Mouse (Mus musculus) embryonic facial prominence, embryonic 14.5 days (tissue): ENCODE results near the gene Psmb8. TPM values are rescaled to one million over a fixed set of nuclear protein-coding genes. Genes with fewer than 3 reads are reported as not detected.
"Not testable (repeated sequence)": the region's sequence is repeated elsewhere in the genome, so short reads cannot be mapped to it uniquely, and the experiment has no call there.

Experiments used
- ATAC-seq: fragments of 200-750 bp; cut with Nextera tagmentation; 2 replicates; pipeline ENCODE4 v1.8.0; 2017; ENCODE audit warnings: low read depth, moderate number of reproducible peaks, moderate TSS enrichment
- DNase-seq: peaks from one replicate; pipeline ENCODE4 v3.0.0-alpha.2; 2015; ENCODE audit warnings: low spot score
- H3K27ac ChIP-seq: fragments of 300-500 bp; sonication (generic); replicated peaks from 2 replicates; pipeline ENCODE4 v1.5.1; 2014; ENCODE audit warnings: low read depth, mild to moderate bottlenecking, low read length, moderate library complexity
- H3K27me3 ChIP-seq: fragments of 300-500 bp; sonication (generic); replicated peaks from 2 replicates; pipeline ENCODE4 v1.6.1; 2014; ENCODE audit warnings: low read length; ENCODE audit not compliant: control insufficient read depth, insufficient read depth
- H3K36me3 ChIP-seq: fragments of 300-500 bp; sonication (generic); 2 replicates; pipeline ENCODE4 v1.6.1; 2014; ENCODE audit warnings: low read length, mixed read lengths; ENCODE audit not compliant: control insufficient read depth, insufficient read depth
- H3K4me1 ChIP-seq: fragments of 300-500 bp; sonication (generic); 2 replicates; pipeline ENCODE4 v1.6.1; 2014; ENCODE audit warnings: antibody characterized with exemption, low read length; ENCODE audit not compliant: control insufficient read depth, insufficient read depth
- H3K4me2 ChIP-seq: fragments of 300-500 bp; sonication (generic); 2 replicates; pipeline ENCODE4 v1.6.1; 2014; ENCODE audit warnings: low read depth, mild to moderate bottlenecking, low read length, moderate library complexity, mixed read lengths
- H3K4me3 ChIP-seq: fragments of 300-500 bp; sonication (generic); 2 replicates; pipeline ENCODE4 v1.5.1; 2014; ENCODE audit warnings: low read depth, mild to moderate bottlenecking, low read length
- H3K9ac ChIP-seq: fragments of 300-500 bp; sonication (generic); 2 replicates; pipeline ENCODE4 v1.6.1; 2014; ENCODE audit warnings: low read depth, mild to moderate bottlenecking, low read length, moderate library complexity, mixed read lengths
- H3K9me3 ChIP-seq: fragments of 300-500 bp; sonication (generic); 2 replicates; pipeline ENCODE4 v1.6.1; 2016; ENCODE audit warnings: low read length; ENCODE audit not compliant: control insufficient read depth
- WGBS: fragments of 180-500 bp; shearing (Covaris S2); extraction: QIAGEN DNeasy Blood & Tissue Kit; methylation state at CpG from one replicate; pipeline ENCODE4 v1.1.7; 2014; 5-methylcytosine and 5-hydroxymethylcytosine counted together
- polyA plus RNA-seq: library from polyadenylated mRNA; unstranded; fragments of >200 nt; fragmentation: Nextera tagmentation; extraction: Ambion mirVana; gene quantifications from 2 replicates; pipeline ENCODE4 v1.2.1, GENCODE M21; 2014

The Psmb8 gene
- polyA plus RNA-seq, 1 experiment from 2014 or later = 12.1 TPM

GRCm38 (mm10) chr17:34211746-34212365 is 14.3 kb downstream of the Psmb8 start:
- WGBS = 15% methylated on average over 23 of the region's 23 CpGs
- no peak overlapping the region for H3K4me3 ChIP-seq

GRCm38 (mm10) chr17:34213936-34214335 is 16.4 kb downstream of the Psmb8 start:
- Histone ChIP-seq H3K4me3 (no peak overlapping the region), H3K27me3 (peaks cover 57% of the 10 kb centered on the region), H3K4me1 (no peaks in the 10 kb centered on the region), H3K9me3 (0 out of 2 replicates have a peak, but pooled peaks cover 3% of the 10 kb centered on the region), H3K27ac (no peak overlapping the region), H3K36me3 (no peaks in the 10 kb centered on the region), H3K9ac (no peak overlapping the region), H3K4me2 (0 out of 2 replicates have a peak overlapping the region, but pooled peaks have one; percentile 2)
- WGBS = 45% methylated on average over 21 of the region's 21 CpGs
- no peak for ATAC-seq
- no peak for DNase-seq

More at GRCm38 (mm10) chr17:34211746-34212365, 14.3 kb downstream of the Psmb8 start:
- ATAC-seq (no peak), DNase-seq (no peak)
- Histone ChIP-seq H3K9ac (no peak overlapping the region), H3K36me3 (no peaks in the 10 kb centered on the region), H3K27ac (no peak overlapping the region), H3K4me2 (no peak overlapping the region), H3K27me3 (peaks cover 57% of the 10 kb centered on the region), H3K9me3 (0 out of 2 replicates have a peak, but pooled peaks cover 3% of the 10 kb centered on the region), H3K4me1 (no peaks in the 10 kb centered on the region)

GRCm38 (mm10) chr17:34215176-34215575 is 17.7 kb downstream of the Psmb8 start:
- WGBS = 85% methylated on average over 12 of the region's 12 CpGs
- H3K27me3 ChIP-seq = peaks cover 49% of the 10 kb centered on the region

DNA sequence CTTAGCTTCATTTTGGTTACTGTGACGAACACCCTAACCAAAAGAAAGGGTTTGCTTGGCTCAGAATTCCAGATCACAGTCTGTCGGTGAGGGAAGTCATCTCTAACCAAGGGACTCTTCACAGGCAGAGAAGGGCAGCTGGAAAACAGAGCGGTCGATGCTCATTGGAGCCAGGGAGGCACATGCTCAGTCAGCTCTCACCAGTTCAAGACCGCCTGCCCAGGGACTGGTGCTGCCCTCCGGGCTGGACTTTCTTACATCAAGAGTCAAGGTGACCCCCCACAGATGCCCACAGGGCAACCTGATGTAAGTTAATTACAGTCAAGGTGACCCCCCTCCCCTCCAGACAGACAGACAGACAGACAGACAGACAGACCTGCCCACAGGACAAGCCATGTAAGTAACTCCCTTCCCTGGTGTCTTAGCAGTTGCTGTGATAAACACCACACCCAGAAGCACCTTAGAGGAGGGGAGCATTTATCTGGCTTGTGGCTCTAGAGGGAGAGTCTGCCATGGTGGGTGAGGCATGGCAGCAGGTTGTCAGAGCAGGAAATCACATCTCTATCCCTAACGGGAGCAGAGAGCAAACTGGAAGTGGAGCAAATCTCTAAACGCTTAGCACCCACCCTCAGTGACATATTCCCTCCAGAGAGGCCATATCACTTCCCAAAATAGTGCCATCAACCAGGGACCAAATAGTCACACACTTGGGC is 19.9 kb downstream of the Psmb8 start:
- no peak overlapping the region for H3K4me2 ChIP-seq
- H3K27me3 ChIP-seq = peaks cover 31% of the 10 kb centered on the region
- H3K27ac ChIP-seq = no peak overlapping the region
- no peaks in the 10 kb centered on the region for H3K4me1 ChIP-seq
- DNase-seq (no peak), ATAC-seq (no peak)
- WGBS = 86% methylated on average over 8 of the region's 8 CpGs
- no peak overlapping the region for H3K9ac ChIP-seq
- H3K9me3 ChIP-seq = no peaks in the 10 kb centered on the region
- no peak overlapping the region for H3K4me3 ChIP-seq
- no peaks in the 10 kb centered on the region for H3K36me3 ChIP-seq

More at GRCm38 (mm10) chr17:34215176-34215575, 17.7 kb downstream of the Psmb8 start:
- ATAC-seq (no peak), DNase-seq (no peak)
- Histone ChIP-seq H3K36me3 (no peaks in the 10 kb centered on the region), H3K9ac (no peak overlapping the region), H3K27ac (no peak overlapping the region), H3K4me2 (no peak overlapping the region), H3K4me1 (no peaks in the 10 kb centered on the region), H3K9me3 (no peaks in the 10 kb centered on the region), H3K4me3 (no peak overlapping the region)

GRCm38 (mm10) chr17:34217986-34218385 is 20.5 kb downstream of the Psmb8 start:
- no peaks in the 10 kb centered on the region for H3K36me3 ChIP-seq
- no peaks in the 10 kb centered on the region for H3K4me1 ChIP-seq
- no peak overlapping the region for H3K4me3 ChIP-seq
- 87% methylated on average over 5 of the region's 5 CpGs for WGBS
- DNase-seq = no peak
- H3K4me2 ChIP-seq = no peak overlapping the region
- H3K27ac ChIP-seq = no peak overlapping the region
- H3K9me3 ChIP-seq = no peaks in the 10 kb centered on the region
- H3K9ac ChIP-seq = no peak overlapping the region
- ATAC-seq = no peak
- H3K27me3 ChIP-seq = peaks cover 25% of the 10 kb centered on the region

GRCm38 (mm10) chr17:34218675-34219074 is 21.2 kb downstream of the Psmb8 start:
- no peak overlapping the region for H3K9ac ChIP-seq
- no peak overlapping the region for H3K27ac ChIP-seq
- ATAC-seq (no peak), DNase-seq (peak; percentile 33)
- no peak overlapping the region for H3K4me2 ChIP-seq
- no peak overlapping the region for H3K4me3 ChIP-seq
- 81% methylated on average over 10 of the region's 11 CpGs for WGBS
- H3K27me3 ChIP-seq = peaks cover 18% of the 10 kb centered on the region
- H3K4me1 ChIP-seq = no peaks in the 10 kb centered on the region
- H3K9me3 ChIP-seq = no peaks in the 10 kb centered on the region
- no peaks in the 10 kb centered on the region for H3K36me3 ChIP-seq

DNA sequence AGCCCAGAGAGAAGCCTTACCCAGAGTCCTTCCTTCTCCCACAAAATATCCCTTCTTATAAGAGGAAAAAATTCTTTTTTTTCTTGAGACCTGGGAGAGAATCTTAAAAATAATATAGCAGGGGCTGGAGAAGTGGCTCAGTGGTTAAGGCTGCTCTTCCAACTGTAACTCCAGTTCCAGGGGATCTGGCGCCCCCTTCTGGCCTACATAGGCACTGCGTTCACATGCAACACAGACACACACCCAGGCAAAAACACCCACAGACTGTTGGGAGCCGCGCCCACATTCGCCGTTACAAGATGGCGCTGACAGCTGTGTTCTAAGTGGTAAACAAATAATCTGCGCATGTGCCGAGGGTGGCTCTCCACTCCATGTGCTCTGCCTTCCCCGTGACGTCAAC is 21.6 kb downstream of the Psmb8 start:
- not testable (repeated sequence) for H3K27ac ChIP-seq, H3K4me2 ChIP-seq, H3K4me1 ChIP-seq, H3K9ac ChIP-seq, H3K9me3 ChIP-seq, H3K36me3 ChIP-seq, ATAC-seq, H3K4me3 ChIP-seq, DNase-seq
- WGBS = 89% methylated on average over 7 of the region's 11 CpGs
- H3K27me3 ChIP-seq = peaks cover 14% of the 10 kb centered on the region

DNA sequence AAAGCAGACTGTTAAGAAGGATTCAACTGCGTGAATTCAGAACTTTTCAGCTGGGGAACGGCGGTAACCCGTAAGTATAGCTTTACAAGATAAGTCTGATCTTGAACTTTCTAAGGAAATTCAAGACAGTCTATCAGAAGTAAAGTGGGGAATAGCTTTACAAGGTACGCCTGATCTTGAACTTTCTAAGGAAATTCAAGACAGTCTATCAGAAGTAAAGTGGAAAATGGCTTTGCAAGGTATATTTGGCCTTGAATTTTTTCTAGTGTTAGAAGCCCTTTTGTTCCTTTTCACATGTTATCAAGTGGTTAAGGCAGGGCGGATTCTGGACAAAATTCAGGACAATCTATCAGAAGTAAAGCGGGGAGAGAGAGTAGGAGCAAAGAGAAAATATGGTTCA is 22.3 kb downstream of the Psmb8 start:
- not testable (repeated sequence) for DNase-seq, H3K4me1 ChIP-seq, H3K4me2 ChIP-seq, H3K9me3 ChIP-seq, ATAC-seq, H3K27me3 ChIP-seq, H3K9ac ChIP-seq, H3K36me3 ChIP-seq, H3K4me3 ChIP-seq, H3K27ac ChIP-seq
- WGBS = 92% methylated on average over 3 of the region's 7 CpGs
